Mouse (Mus musculus): ENCODE measurements at regions not wholly inside any gene's neighbourhood (a gene's known extent, or its start where the extent isn't known, plus 50 kb on each side); places are given as distances from the start of the nearest gene placed in this dataset.

DNA sequence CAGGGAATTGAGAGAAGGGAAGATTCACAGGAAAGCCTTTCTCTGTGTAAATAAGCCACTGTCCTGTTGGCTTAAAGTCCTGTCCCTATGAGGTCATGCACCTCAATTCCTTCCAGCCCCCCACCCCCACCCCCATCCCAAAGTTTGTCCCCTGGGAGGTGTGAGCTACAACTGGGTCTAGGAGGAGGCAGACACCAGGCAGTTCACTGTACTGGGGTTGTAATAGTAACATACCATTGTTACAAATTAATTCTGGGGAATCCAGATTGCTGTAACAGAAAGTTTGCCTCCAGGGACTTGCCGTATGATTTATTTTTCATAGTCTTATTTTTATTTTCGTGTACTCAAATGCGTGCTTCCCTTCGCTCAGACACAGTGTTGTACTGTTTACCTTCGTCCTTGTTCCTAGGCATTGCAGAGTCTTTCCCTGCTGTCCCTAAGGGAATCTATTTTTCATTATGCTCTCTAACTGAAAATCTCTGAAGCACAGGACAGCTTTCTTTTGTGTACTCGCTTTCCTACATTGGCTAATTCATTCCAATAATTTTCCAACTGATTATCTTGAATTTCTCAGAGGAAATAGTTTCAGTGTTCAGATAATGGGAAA is 244.2 kb downstream of the Mex3b start:
- Histone ChIP-seq H3K36me3 (ENCODE audit: control insufficient read depth, insufficient read depth, low read length) (no peaks in the 10 kb centered on the region), H3K4me1 (ENCODE audit: control insufficient read depth, insufficient read depth, low read length) (no peaks in the 10 kb centered on the region), H3K27ac (ENCODE audit: insufficient read depth, low read depth, low read length) (no peak overlapping the region), H3K4me3 (ENCODE audit: insufficient read depth, low read depth, low read length) (no peak overlapping the region), H3K27me3 (replicated peaks; ENCODE audit: control insufficient read depth, insufficient read depth, low read length) (no peaks in the 10 kb centered on the region)
- WGBS = 79% methylated on average over 6 of the region's 6 CpGs
- no peak for DNase-seq
- TF ChIP-seq POLR2A (IDR thresholded peaks at IDR 0.05; ENCODE audit: low read depth, low read length) (no peak), CTCF (conservative IDR thresholded peaks at IDR 0.05; ENCODE audit: insufficient read depth, insufficient read length, low read depth, low read length) (no peak)

DNA sequence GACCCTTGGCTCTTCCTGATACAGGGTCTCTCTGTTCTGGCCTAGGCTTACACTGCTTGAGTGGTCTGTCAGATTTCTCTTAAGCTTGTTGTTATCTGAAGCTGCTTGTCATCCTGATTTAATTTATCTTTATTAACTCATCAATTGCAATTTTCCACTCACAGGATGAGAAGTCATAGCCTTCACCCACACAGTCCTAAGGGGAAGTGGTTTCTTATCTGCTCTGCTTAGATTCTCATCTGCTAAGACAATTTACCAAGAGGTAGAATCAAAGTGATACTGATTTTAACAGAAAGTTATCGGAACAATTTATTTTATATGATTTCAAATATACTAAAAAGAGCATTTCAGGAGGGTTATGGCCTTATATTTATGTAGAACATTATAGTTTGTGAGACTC is 249.4 kb downstream of the Mex3b start:
- Histone ChIP-seq H3K4me1 (ENCODE audit: control insufficient read depth, insufficient read depth, low read length) (no peaks in the 10 kb centered on the region), H3K4me3 (ENCODE audit: insufficient read depth, low read depth, low read length) (no peak overlapping the region), H3K27ac (ENCODE audit: insufficient read depth, low read depth, low read length) (no peak overlapping the region), H3K36me3 (ENCODE audit: control insufficient read depth, insufficient read depth, low read length) (no peaks in the 10 kb centered on the region), H3K27me3 (replicated peaks; ENCODE audit: control insufficient read depth, insufficient read depth, low read length) (no peaks in the 10 kb centered on the region)
- no peak for DNase-seq
- TF ChIP-seq CTCF (conservative IDR thresholded peaks at IDR 0.05; ENCODE audit: insufficient read depth, insufficient read length, low read depth, low read length) (no peak), POLR2A (IDR thresholded peaks at IDR 0.05; ENCODE audit: low read depth, low read length) (no peak)
- 93% methylated on average over 1 of the region's 1 CpGs for WGBS

GRCm38 (mm10) chr7:83117065-83117464 is 249.9 kb downstream of the Mex3b start:
- Histone ChIP-seq H3K27me3 (replicated peaks; ENCODE audit: control insufficient read depth, insufficient read depth, low read length) (no peaks in the 10 kb centered on the region), H3K4me3 (ENCODE audit: insufficient read depth, low read depth, low read length) (no peak overlapping the region), H3K36me3 (ENCODE audit: control insufficient read depth, insufficient read depth, low read length) (no peaks in the 10 kb centered on the region), H3K27ac (ENCODE audit: insufficient read depth, low read depth, low read length) (no peak overlapping the region), H3K4me1 (ENCODE audit: control insufficient read depth, insufficient read depth, low read length) (no peaks in the 10 kb centered on the region)
- no peak for TF ChIP-seq POLR2A (IDR thresholded peaks at IDR 0.05; ENCODE audit: low read depth, low read length)
- TF ChIP-seq CTCF (conservative IDR thresholded peaks at IDR 0.05; ENCODE audit: insufficient read depth, insufficient read length, low read depth, low read length) = no peak
- DNase-seq = no peak
- WGBS = 77% methylated on average over 3 of the region's 3 CpGs

DNA sequence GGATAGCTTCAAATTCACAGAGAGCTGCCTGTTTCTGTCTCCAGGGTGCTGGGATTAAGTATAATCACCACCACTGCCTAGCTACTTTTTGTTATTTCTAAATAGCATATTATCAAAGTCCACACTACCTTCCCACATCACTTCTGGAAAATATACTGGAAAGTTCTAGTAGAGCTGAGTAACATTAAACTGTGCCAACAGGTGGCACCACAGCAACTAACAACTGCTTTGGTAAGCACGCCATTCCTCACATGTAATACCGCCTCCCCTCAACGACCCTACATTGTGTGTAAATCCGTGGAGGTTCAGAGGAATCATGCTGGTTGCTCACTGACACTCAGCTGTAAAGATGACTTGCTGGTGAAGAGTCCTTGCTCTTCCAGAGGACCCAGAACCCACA is 259.1 kb downstream of the Mex3b start:
- no peak overlapping the region for H3K4me3 ChIP-seq (ENCODE audit: insufficient read depth, low read depth, low read length)
- no peaks in the 10 kb centered on the region for H3K4me1 ChIP-seq (ENCODE audit: control insufficient read depth, insufficient read depth, low read length)
- H3K36me3 ChIP-seq (ENCODE audit: control insufficient read depth, insufficient read depth, low read length) = no peaks in the 10 kb centered on the region
- H3K27me3 ChIP-seq (replicated peaks; ENCODE audit: control insufficient read depth, insufficient read depth, low read length) = no peaks in the 10 kb centered on the region
- H3K27ac ChIP-seq (ENCODE audit: insufficient read depth, low read depth, low read length) = no peak overlapping the region
- 67% methylated on average over 4 of the region's 4 CpGs for WGBS
- DNase-seq = peak; percentile 4
- TF ChIP-seq POLR2A (IDR thresholded peaks at IDR 0.05; ENCODE audit: low read depth, low read length) = no peak
- no peak; the same call in 1 of the 2 replicates for TF ChIP-seq CTCF (conservative IDR thresholded peaks at IDR 0.05; ENCODE audit: insufficient read depth, insufficient read length, low read depth, low read length)

DNA sequence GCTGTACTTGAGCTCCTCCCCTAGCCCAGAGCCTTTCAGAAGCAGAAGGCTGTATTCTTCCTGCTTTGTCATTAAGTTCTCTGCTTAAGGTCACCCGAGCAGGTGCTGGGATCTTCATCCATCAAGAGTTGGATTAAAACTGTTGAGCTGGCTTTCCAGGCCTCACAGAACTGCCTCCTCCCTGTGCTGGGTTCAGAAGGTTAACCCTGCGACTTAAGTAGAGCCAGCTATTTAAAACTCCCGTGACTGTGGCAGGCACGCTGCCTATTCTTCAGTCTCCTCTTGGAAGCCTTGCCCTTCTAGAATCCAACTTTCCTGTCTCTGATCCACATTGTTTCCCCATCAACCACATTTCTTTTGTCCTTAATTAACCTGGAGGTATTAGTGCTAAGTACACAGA is 273.1 kb downstream of the Mex3b start:
- H3K27ac ChIP-seq (ENCODE audit: insufficient read depth, low read depth, low read length) = no peak overlapping the region
- TF ChIP-seq POLR2A (IDR thresholded peaks at IDR 0.05; ENCODE audit: low read depth, low read length) = no peak
- TF ChIP-seq CTCF (conservative IDR thresholded peaks at IDR 0.05; ENCODE audit: insufficient read depth, insufficient read length, low read depth, low read length) = no peak
- H3K36me3 ChIP-seq (ENCODE audit: control insufficient read depth, insufficient read depth, low read length) = no peaks in the 10 kb centered on the region
- H3K27me3 ChIP-seq (replicated peaks; ENCODE audit: control insufficient read depth, insufficient read depth, low read length) = no peaks in the 10 kb centered on the region
- no peaks in the 10 kb centered on the region for H3K4me1 ChIP-seq (ENCODE audit: control insufficient read depth, insufficient read depth, low read length)
- DNase-seq = peak; percentile 71
- 27% methylated on average over 4 of the region's 4 CpGs for WGBS
- H3K4me3 ChIP-seq (ENCODE audit: insufficient read depth, low read depth, low read length) = no peak overlapping the region

DNA sequence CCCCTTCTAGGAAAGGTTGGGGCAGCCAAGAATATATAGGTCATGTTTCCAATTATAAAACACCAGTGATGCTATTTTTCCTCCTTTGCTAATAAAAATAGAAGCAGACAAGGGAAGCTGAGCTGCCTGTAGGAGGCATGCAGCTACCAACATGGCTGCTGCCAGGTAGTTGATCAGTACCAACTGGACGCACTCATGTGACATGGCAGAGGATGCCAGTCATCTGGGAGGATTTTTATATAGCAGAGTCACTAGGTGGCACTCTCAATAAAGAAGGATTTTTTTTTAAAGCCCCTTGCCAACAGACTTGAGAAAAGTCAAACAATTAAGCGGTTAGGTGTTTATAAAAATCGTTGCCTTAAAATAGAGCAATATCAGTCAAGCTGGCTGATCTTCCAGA is 273.5 kb downstream of the Mex3b start:
- Histone ChIP-seq H3K36me3 (ENCODE audit: control insufficient read depth, insufficient read depth, low read length) (no peaks in the 10 kb centered on the region), H3K27ac (ENCODE audit: insufficient read depth, low read depth, low read length) (no peak overlapping the region), H3K4me1 (ENCODE audit: control insufficient read depth, insufficient read depth, low read length) (no peaks in the 10 kb centered on the region), H3K4me3 (ENCODE audit: insufficient read depth, low read depth, low read length) (no peak overlapping the region), H3K27me3 (replicated peaks; ENCODE audit: control insufficient read depth, insufficient read depth, low read length) (no peaks in the 10 kb centered on the region)
- DNase-seq = peak; percentile 6
- TF ChIP-seq POLR2A (IDR thresholded peaks at IDR 0.05; ENCODE audit: low read depth, low read length) (no peak), CTCF (conservative IDR thresholded peaks at IDR 0.05; ENCODE audit: insufficient read depth, insufficient read length, low read depth, low read length) (no peak)
- 87% methylated on average over 3 of the region's 3 CpGs for WGBS

DNA sequence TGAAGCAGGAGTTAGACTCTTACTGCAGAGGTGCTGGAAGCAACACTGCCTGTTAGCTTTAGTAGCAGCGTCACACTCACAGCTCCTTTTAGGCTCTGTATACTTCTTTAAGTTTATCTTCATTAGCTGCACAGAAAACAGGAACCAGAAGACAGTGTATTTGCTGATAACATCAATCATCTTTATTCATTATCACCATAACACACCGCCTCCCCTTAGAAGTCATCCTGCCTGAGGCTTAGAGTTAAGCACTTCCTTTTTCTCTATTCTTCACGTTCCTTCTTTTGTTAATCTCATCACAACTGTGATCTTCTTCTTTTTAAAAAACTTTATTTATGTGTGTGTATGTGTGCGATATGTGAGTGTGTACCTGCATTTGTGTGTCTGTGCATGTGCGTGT is 276.9 kb downstream of the Mex3b start:
- Histone ChIP-seq H3K27me3 (replicated peaks; ENCODE audit: control insufficient read depth, insufficient read depth, low read length) (no peaks in the 10 kb centered on the region), H3K4me3 (ENCODE audit: insufficient read depth, low read depth, low read length) (no peak overlapping the region), H3K36me3 (ENCODE audit: control insufficient read depth, insufficient read depth, low read length) (no peaks in the 10 kb centered on the region), H3K4me1 (ENCODE audit: control insufficient read depth, insufficient read depth, low read length) (no peaks in the 10 kb centered on the region), H3K27ac (ENCODE audit: insufficient read depth, low read depth, low read length) (no peak overlapping the region)
- TF ChIP-seq CTCF (conservative IDR thresholded peaks at IDR 0.05; ENCODE audit: insufficient read depth, insufficient read length, low read depth, low read length) = no peak
- TF ChIP-seq POLR2A (IDR thresholded peaks at IDR 0.05; ENCODE audit: low read depth, low read length) = no peak
- WGBS = 72% methylated on average over 5 of the region's 5 CpGs
- DNase-seq = no peak
